Mouse (Mus musculus) heart, postnatal 10 days (tissue): Measurements from ENCODE around the gene Hs6st1. TPM values are rescaled to one million over a fixed set of nuclear protein-coding genes. Genes with fewer than 3 reads are reported as not detected.
"Not testable (repeated sequence)": the region's sequence is repeated elsewhere in the genome, so short reads cannot be mapped to it uniquely, and the experiment has no call there.

ENCODE experiments used
- DNase-seq, 2 experiments: peaks; one replicate each; pipeline ENCODE4 v3.0.0; 2021
- intact Hi-C: fragments of 180-260 bp; cut with DNase I; formaldehyde crosslinking; loops from one replicate; pipeline ENCODE4 v1.15.1; 2025
- total RNA-seq, 2 experiments: library from RNA; stranded (reverse); gene quantifications; 2 replicates each; pipeline ENCODE4 v1.2.3; 2021

The Hs6st1 gene
- total RNA-seq, result 10 to 100 TPM; 26.4 to 35.1 TPM

- peak; percentile 95 to 96 for DNase-seq
- intact Hi-C loops, result loop anchor here (5.0 to 10.0 kb wide), 5 partner anchors 207 to 1173 kb away; partner anchors contain the start of gene Neurl3
Measured at GRCm38 (mm10) chr1:36068076-36068475, at the start of gene Hs6st1. TSS of gene Hs6st1 (plus strand) at chr1:36068400.

GRCm38 (mm10) chr1:36018617-36019016 is 49.6 kb upstream of the Hs6st1 start:
- intact Hi-C loops, result no loop called here
- no peak for DNase-seq

DNA sequence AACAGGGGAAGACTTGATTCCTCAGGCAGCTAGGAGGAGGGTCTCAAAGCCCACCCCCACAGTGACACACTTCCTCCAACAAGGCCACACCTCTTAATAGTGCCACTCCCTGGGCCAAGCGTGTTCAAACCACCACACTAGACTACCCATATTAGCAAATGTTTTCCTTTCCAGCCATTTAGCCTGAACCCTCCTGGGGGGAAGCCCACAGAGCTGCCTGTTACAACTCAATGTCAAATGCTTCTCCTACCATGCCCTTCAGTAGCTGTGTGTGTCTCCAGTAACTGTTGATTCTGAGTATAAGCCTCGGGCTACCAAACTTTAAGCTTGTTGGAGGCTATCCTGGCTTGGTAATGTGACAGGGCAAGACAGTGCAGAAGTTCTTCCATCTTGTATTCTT is 49.0 kb upstream of the Hs6st1 start:
- intact Hi-C loops, result no loop called here
- DNase-seq, result no peak

- no peak for DNase-seq
- intact Hi-C loops, result no loop called here
Measured at GRCm38 (mm10) chr1:36020315-36020714, 47.9 kb upstream of the Hs6st1 start.

- intact Hi-C loops, result no loop called here
- peak; percentile 91 to 92 for DNase-seq
Measured at GRCm38 (mm10) chr1:36030421-36030821, 37.8 kb upstream of the Hs6st1 start.

DNA sequence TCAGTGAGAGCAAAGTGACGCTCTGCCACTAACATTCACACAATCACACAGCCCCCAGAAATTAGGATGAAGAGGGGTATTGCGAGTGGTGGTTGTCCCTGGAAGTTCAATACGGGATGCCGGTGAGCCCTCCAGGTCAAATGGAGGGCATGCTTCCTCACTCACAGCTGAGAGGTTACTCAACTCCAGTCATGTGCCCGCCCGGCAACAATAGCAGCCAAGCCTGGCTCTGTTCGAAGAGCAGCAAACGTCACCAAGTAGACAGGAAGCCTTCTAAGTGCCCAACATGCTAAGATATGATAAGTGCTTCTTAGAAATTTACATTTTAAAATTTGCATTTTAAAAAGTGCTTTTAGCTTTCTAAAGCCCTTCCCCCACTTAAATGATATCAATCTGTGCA is 29.4 kb upstream of the Hs6st1 start:
- DNase-seq, result no peak
- intact Hi-C loops, result no loop called here

DNA sequence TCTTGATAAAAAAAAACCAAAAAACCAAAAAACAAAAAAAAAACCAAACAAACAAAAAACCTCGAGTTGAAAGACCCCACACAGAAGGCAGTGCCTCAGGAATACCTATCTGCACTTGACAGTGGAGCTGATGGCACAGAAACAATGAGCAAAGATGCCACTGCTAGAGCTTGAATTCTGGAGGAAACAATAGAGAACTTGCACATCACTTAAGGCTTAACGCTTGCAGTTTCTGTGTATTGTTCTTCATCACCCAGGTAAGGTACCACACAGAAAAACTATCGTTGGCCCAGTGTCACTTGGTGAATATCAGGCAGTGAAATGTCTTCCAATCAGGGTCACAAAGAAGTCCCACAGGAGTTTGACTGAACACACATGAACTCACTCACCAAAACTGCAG is 26.1 kb upstream of the Hs6st1 start:
- intact Hi-C loops, result no loop called here
- DNase-seq, result no peak

DNA sequence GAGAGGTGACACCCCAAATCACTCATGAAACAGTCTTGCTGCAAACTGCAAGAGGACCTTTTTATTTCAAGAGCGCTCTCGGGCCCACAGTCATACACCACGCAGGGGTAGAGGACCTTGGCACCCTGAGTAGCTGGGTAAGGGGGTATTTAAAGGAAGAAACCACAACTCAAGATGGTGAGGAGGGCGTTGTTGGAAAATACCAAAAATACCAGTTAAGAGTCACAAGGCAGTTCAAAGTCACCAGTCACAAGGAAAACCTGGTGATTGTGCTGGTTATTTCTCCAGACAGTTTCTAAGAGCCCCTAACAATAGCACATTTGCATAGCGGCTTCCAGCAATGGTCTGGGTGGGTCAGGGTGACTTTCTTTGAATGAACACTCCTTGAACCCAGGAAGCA is 24.4 kb upstream of the Hs6st1 start:
- DNase-seq, intact Hi-C loops: not testable (repeated sequence)

- no peak for DNase-seq
- intact Hi-C loops, result no loop called here
Measured at GRCm38 (mm10) chr1:36044288-36044687, 23.9 kb upstream of the Hs6st1 start.

GRCm38 (mm10) chr1:36052672-36053071 is 15.5 kb upstream of the Hs6st1 start:
- DNase-seq, result no peak
- intact Hi-C loops, result loop anchor here (5.0 kb wide), 1 partner anchor 325 kb away; no protein-coding TSS in a partner anchor

DNA sequence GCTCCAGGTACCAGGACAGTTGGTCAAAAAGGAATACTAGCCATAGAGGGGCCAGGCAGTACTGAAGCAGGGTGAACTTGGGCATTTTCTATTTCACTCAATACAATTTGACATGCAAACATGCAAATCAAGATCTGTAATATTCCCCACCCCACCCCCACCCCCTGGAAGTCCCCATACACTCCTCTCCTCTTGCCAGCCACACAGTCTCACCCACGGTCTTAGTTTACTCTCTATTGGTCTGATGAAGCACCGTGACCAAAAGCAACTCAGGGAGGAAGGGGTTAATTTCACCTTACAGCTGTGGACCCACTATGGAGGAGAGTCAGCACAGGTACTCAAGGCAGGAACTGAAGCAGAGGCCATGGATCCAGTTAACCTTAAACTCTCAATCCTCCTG is 14.6 kb upstream of the Hs6st1 start:
- intact Hi-C loops, result loop anchor here (5.0 kb wide), 1 partner anchor 326 kb away; no protein-coding TSS in a partner anchor
- no peak for DNase-seq

- no peak for DNase-seq
Measured at GRCm38 (mm10) chr1:36054182-36054966, 13.8 kb upstream of the Hs6st1 start.

DNA sequence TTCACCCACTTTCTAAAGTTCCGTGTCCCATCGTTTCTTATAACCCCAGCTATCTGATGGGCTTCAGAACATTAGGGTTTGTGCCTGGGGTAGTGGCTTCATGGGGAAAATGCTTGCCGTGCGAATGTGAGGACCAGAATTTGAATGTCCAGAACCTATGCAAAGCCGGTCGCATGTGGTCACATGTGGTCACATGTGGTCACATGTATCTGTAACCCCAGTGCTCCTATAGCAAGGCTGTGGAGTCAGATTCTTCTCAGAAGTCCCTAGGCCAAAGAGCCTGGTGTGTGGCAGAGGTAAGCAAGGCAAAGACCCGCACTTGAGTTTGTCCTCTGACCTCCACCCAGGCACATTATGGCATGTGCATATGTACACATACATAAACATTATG is 13.2 kb upstream of the Hs6st1 start:
- intact Hi-C loops, result loop anchor here (5.0 kb wide), 1 partner anchor 328 kb away; no protein-coding TSS in a partner anchor

More at GRCm38 (mm10) chr1:36054182-36054966, 13.8 kb upstream of the Hs6st1 start:
- intact Hi-C loops, result loop anchor here (5.0 kb wide), 1 partner anchor 327 kb away; no protein-coding TSS in a partner anchor

GRCm38 (mm10) chr1:36059351-36059750 is 8.8 kb upstream of the Hs6st1 start:
- intact Hi-C loops, result no loop called here
- DNase-seq, result no peak

More for the DNA sequence above, 13.2 kb upstream of the Hs6st1 start:
- DNase-seq, result no peak

- intact Hi-C loops, result loop anchor here (5.0 to 10.0 kb wide), 6 partner anchors 123 to 1165 kb away; partner anchors contain the start of gene Neurl3
- DNase-seq, result no peak
Measured at GRCm38 (mm10) chr1:36059959-36060953, 7.9 kb upstream of the Hs6st1 start.

DNA sequence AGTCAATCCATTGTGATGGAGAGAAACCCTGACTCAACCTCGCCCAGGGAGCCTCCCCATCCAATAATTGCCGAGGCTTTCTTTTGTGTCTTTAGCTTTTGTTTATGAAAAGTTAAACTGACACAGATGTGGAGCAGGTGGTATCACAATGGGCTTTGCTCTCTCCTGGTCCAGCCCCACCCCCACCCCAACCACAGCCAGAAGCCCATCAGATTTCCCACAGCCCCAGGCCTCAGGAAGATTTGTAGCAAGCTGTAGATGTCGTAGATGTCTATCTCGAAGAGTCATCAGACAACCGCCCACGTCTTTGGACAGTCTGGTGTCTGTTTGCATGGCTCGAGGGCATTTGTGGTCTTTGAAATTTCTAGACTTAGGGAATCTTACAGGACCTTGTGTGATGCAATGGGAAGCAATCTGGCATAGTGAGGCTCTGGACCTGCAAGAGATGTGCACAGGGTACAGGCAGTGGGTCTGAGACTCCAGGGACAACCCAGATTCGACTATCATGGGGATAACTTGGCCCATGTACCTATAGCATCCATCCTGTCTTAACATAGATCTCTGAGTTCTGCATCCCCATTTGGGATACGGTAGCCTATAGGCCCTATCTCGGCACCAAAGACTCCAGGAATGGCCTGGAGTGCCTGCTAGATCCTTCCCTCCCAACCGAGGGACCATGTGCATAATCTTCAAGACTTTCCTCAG is 6.8 kb upstream of the Hs6st1 start:
- intact Hi-C loops, result loop anchor here (5.0 to 10.0 kb wide), 6 partner anchors 124 to 1167 kb away; partner anchors contain the start of gene Neurl3
- DNase-seq, result no peak

DNA sequence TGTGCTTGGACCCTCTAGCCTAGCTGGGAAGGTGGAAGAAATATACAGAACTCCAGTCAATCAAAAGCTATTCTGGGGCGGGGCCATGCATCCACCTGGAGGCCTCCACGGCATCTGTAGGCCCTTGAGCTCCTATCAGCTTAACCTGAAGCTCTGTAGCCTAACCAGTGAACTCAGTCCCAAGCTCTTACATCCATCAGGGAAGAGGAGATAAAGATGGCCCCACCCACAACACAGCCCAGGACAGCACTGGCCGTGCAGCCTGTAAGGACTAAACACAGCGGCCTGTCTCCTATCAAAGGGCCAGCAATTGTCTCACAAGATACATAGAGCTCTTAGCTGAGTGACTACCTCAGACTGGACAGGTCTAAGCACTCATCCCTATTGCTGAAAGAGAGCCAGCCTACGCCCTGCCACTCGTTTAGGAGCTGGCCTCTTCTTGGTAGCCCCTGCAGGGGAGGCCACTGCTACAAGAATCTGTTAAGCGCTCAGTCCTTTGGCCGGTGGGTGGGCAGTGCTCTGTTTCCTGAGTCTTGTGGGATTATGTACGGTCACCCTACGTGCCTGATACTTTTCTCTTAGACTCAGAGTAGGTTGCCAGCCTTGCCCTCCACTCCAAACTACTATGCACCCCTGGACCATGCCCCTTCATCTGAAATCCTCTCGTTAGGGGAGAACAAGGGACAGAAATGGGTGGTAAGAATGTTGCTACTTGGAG is 6.0 kb upstream of the Hs6st1 start:
- intact Hi-C loops, result loop anchor here (5.0 to 10.0 kb wide), 6 partner anchors 125 to 1167 kb away; partner anchors contain the start of gene Neurl3

DNA sequence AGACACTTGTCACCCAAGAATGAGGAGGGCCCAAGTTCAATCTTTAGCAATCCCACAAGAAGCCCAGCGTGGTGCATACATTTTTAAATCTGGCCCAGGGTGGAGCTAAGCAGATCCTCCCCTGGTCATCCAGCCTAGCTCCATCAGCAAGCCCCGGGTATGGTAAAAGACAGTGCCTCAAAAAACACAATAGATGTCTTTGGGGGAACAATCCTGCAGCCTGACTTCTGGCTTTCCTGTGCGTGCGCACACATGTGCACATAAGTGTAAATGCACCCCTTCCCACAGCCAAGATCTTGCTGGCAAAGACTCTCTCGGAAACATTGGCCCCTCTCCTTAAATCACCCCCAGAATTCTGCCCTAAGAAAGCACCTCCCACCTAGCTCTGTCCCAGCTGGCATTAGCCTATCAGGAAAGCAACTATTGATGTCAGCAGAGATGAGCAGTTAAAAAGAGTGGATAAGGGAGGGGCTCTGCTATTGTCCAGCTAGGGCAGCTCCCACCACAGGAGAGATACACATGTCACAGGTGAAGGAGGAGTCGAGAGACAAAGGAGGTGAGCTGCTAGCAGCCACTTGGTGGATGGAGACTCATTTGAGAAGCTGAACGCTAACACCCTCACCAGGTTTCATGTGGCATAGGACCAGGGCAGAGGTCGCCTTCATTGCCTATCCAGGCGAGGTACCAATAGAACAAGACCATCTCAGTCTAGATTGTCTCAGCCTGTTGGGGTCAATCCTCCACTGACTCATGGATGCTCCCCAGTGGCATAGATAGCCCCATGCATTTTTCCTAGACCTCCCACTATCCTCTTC is 5.2 kb upstream of the Hs6st1 start:
- intact Hi-C loops, result loop anchor here (5.0 to 10.0 kb wide), 6 partner anchors 126 to 1168 kb away; partner anchors contain the start of gene Neurl3
- DNase-seq, result no peak

More for the DNA sequence above, 6.0 kb upstream of the Hs6st1 start:
- no peak for DNase-seq

DNA sequence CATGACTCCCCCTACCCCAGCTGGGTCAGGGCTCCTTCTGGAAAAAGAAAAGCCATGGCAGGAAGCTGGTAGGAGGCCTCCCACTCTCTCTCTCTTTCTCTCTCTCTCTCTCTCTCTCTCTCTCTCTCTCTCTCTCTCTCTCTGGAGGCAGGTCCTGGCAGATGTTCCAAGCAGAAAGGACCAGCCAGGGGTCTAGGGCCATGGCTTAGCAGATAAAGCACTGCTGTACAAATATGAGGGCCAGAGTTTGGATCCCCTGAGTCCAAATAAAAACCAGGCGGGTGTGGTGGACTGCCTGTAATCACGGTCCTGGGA is 4.6 kb upstream of the Hs6st1 start:
- intact Hi-C loops, result loop anchor here (5.0 to 10.0 kb wide), 6 partner anchors 126 to 1169 kb away; partner anchors contain the start of gene Neurl3
- DNase-seq, result no peak
